Mouse (Mus musculus) lung, postnatal 14 days (tissue): ENCODE data around the gene Hes7.

Experiments
- DNase-seq: peaks from one replicate; pipeline ENCODE4 v3.0.0; 2021

Gene Hes7

DNA sequence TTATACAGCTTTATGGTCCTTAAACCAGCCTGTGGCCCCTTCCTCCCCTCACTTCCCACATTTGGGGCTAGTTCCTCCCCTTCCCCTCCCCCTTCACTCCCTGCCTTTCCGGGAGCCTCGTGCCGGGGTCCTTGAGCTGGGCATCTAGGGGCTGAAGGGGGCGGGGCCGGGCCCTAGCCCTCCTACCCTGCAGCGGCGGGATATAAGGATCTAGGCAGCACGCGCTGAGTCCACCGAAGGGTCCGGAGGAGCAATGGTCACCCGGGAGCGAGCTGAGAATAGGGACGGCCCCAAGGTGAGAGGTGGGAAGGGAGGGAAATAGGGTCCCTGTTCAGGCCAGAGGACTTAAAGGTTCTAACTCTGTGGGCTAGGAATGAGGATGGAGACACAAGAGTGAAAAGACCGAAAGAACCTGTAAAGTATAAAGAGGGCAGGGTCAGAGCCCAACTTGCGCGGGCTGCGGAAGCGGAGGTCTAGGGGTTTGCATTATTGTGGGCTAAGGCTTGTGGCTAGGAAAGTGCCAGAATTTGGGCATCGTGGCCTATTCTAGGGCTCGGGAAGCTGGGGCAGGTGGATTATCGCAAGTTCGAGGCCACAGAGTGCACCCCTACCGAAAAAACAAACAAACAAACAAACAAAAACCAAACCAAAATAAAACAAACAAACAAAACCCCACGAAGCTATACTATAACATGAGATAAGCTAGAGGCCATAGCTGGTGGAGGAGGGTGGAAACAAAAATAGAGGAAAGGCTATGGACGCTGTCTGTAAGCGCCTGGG is at the start of gene Hes7:
Gene Hes7, plus strand, starts transcription at position 184 of the 780 bp plus-strand sequence.
- no peak for DNase-seq

- DNase-seq: peak; percentile 94
Measured at GRCm38 (mm10) chr11:69070590-69071222, 49.5 kb upstream of the Hes7 start, which contains the start of gene Tmem107. Tmem107 (plus strand) TSS chr11:69070806.

DNA sequence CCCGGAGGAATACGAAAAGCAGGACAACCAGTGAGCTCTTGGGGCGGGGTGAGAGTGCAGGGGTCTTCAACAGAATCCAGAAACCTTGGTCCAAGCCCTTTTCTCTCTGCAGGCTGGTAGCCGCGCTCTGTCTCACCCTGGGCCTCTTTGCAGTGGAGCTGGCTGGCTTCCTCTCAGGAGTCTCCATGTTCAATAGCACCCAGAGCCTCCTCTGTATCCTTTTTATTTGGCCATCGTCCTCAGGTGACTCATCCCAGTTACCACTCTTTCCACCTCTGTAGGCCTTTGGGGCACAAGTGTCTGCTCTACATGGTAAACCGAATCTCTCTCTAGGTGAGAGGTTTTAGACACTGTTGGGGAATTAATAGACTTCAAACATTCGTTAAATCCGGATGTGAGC is 48.9 kb upstream of the Hes7 start:
- DNase-seq: no peak

DNA sequence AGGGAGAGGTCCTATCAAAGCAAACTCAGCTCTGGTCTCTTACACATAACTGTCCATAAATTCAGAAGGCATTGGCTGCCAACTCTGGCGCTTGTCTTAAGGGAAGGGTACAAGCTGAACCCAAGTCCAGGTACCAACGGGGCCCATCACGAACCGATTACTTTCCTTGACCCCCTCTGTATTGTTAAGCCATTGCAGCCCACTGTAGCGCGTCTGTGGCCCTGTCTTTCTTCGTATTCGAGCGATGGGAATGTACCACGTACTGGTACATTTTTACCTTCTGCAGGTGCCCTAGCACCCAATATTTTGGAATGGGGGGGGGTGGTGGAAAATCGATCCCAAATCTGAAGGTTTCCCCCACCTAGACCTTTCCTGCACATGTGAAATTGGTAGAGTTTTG is 48.0 kb upstream of the Hes7 start:
- no peak for DNase-seq

GRCm38 (mm10) chr11:69072666-69073064 is 47.5 kb upstream of the Hes7 start:
- DNase-seq: no peak

DNA sequence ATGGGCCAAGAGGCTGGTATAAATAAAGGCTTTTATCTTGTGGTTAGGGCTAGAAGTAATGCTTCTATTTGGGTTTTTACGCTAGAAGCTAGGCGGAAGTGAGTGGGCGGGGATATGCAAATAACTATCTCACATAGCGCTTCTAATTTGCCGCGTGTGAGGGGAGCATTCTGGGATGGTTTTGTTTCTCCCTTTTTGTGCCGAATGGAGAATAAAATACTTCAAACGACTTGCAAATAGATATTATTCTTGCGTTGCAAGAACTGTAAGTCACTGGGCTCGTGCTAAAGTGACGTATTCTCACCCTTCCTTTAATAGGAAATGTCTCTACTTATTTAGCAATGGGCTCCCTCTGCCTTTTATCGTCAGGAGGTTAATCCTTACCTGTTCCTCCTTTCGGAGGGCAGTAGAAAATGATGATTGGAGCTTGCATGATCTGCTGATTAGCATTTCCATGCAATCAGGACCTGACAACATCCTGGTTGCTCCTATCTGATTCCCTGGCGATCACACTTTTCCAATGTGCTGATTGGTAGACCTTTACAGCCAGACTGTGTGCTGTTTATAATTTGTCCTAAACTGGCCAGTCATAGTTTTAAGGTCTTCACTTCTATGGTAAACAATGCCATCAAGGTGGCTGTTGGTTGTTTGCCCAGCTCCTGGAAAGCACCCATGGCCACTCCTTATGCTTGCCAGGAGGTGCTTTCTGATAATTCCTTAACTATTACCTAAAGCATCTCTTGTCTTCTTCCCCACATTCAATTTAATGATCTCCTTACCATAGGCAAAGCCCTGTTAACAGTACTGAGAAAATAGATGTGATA is 46.9 kb upstream of the Hes7 start:
- peak; percentile 88 for DNase-seq

DNA sequence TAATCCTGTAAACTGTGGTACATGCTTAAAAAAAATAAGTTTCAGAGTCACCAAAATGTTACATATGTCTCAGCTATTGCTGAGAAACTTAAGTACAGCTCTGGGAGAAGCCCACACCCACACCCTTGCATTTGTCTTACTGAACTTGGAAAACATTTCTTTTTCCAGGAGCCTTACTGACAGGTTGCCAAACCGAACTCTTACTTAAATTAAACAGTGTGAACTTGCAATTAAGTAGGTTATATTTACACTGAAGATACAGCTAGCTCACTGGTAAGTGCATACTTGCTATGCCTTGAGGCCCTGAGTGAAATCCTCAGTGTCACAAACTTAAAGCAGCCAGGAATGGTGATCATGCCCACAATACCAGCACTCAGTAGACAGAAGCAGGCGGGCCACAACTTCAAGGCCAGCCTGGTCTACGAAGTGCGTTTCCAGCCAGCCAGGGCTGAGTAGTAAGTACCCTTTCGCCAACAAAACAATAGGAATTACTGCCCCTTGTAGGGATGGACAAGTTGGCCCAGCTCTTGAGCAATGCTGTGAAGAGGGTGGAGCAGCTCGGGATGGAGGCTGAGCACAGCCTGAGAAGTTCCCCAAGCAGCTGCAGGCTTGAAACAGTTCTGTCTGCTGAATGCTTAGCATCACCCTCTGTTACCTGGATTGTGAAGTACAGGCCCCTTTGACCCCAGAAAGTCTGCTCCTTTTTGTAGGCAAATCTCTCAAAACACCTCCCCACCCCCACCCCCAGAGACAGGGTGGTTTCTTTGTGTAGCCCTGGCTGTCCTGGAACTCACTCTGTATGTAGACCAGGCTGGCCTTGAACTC is 46.0 kb upstream of the Hes7 start:
- no peak for DNase-seq

DNA sequence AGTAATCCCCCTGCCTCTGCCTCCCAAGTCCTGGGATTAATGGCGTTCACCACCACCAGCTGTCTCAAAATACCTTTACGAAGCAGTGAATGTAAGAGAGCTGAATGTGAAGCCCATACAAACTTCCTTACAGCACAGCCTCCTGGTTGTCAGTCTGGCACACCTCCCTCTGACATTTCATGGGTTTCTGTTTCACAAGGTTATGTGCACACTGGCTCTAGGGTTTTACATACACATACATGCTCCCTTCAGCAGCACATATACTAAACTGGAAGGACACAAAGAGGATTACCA is 45.5 kb upstream of the Hes7 start:
- no peak for DNase-seq

GRCm38 (mm10) chr11:69075764-69076479 is 44.3 kb upstream of the Hes7 start:
- no peak for DNase-seq

DNA sequence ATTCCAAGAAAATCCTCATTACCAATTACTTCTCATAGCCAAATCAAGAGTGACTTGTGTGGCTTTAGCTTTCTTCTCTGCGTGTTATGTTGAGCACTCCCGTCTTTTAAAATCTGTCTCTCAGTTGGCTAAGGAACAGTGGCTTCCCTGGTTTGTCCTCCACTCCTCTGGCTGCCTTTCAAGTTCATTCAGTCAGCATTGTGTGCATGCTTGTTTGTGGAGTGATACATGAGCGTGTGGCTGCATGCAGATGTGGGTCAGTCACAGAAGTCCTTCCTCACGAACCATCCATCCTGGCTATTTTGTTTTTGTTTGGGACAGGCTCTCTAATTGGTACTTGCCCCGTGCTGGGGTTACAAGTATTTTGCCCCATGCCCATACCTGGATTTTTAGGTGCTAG is 43.6 kb upstream of the Hes7 start:
- DNase-seq: no peak

- no peak for DNase-seq
Measured at GRCm38 (mm10) chr11:69077316-69077715, 42.9 kb upstream of the Hes7 start.

- no peak for DNase-seq
Measured at GRCm38 (mm10) chr11:69078041-69078440, 42.2 kb upstream of the Hes7 start.

- no peak for DNase-seq
Measured at GRCm38 (mm10) chr11:69078805-69079438, 41.3 kb upstream of the Hes7 start.

DNA sequence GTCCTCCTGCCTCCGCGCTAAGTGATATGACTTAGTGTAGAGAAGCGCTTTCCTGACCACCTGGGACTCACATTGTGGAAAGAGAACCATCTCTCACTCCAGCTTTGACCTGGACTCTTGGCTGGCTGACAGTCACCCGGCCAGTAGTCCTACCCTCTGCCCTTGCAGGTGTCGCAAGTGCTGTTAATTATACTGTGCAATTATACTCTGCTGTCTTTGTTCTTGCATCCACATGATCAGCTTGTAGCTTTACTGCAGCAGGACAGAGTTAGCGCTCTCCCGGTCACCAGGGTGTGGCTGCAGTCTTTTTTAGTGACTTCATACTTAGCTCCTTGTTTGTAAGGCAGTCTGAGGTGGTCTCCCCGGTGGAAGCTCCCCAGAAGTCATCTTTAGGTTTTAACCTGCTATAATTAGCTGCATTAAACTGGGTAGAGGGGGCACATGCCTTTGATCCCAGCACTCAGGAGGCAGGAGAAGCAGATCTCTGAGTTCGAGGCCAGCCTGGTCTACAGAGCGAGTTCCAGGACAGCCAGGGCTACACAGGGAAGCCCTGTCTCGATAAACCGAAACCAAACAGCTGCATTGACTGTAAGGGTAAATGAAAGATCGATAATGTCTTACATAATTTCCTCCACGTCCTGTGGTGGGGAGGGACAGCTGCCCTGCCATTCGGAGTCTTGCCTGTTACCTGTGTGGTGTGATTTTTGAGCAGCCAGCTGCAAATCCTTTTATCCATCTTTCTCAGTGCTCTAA is 39.9 kb upstream of the Hes7 start:
- DNase-seq: no peak

- no peak for DNase-seq
Measured at GRCm38 (mm10) chr11:69080855-69081222, 39.4 kb upstream of the Hes7 start.

DNA sequence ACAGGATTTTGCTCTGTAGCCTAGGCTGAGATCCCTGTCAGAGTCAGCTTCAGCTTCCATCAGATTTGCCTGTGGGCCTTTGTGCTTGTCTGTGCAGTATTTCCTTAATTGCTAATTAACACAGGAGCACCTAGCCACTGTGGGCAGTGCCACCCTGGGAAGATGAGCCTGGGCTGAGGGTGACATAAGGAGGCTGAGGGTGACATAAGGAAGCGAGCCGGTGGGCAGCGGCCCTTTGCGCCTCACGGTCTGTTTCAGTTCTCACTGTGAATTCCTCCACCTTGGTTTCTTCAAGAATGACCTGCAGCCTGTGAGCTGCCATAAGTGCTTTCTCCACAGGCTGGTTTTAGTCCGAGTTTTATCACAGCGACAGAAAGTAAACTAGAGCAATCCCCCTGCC is 38.6 kb upstream of the Hes7 start:
- no peak for DNase-seq

GRCm38 (mm10) chr11:69085608-69086007 is 34.6 kb upstream of the Hes7 start:
- DNase-seq: no peak

DNA sequence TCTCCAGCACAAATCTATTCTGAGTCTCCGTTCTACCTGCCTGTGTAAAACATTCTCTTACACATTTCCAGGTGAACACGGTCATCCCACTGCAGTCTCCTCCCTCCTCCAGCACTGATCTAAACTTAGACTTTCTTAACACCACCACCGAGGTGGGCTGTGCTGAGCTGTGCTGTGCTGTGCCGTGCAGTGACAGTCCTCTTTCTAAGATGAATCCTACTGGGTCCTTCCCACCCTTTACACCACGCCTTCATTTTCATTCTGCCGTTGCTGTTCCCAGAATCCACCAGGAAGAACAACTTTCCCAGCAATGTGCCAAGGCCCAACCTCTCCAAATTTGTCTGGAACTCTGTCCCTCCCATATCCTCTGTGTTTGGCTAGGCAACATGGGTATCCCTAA is 33.8 kb upstream of the Hes7 start:
- DNase-seq: no peak

DNA sequence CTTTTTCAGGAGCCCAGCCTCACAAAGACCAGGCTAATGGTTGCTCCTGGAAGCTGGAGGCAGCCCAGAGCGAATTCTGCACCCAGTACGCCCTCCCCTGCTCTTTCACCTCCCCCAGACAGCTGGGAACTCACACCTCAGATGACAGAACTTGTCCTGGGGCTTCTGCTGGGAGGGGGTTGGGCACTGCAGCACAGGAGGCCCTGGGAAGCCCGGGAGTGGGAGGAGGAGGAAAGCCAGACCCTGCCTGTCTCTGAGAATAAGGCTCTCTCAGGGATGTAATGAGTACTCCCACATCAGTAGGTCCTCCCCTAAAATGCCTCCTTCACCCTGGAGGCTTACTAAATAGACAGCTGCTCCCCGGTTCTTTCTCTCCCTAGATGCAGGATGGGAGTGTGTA is 33.1 kb upstream of the Hes7 start:
- DNase-seq: no peak

DNA sequence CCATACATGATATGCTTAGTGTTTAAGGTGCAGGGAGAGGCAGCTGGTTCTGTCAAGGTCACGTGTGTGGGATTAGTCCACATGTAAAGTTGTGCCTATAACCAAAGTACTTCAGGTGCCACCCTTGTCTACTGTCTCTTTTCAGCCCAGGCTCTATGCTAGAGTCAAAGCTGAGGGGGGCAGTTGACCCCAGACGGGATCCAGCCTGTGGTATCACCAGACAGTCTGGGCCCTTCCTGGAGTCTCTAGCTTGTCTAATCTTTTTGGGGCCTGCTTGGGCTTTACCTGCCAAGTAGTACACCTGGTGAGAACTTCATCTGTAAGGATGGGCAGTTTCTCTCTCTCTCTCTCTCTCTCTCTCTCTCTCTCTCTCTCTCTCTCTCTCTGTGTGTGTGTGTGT is 32.6 kb upstream of the Hes7 start:
- no peak for DNase-seq
